Mouse (Mus musculus) kidney, embryonic 15.5 days (tissue): ENCODE data around the gene Fgfr2. TPM values are rescaled to one million over a fixed set of nuclear protein-coding genes. Genes with fewer than 3 reads are reported as not detected.

Experiments used
- ATAC-seq: fragments of 200-750 bp; cut with Nextera tagmentation; replicated peaks from 2 replicates; pipeline ENCODE4 v1.8.0; 2017; ENCODE audit warnings: moderate TSS enrichment; ENCODE audit not compliant: low FRiP score
- H3K27ac ChIP-seq: fragments of 300-500 bp; sonication (generic); 2 replicates; pipeline ENCODE4 v1.5.1; 2015; ENCODE audit warnings: mild to moderate bottlenecking, inconsistent platforms
- H3K27me3 ChIP-seq: fragments of 300-500 bp; sonication (generic); 2 replicates; pipeline ENCODE4 v1.6.1; 2015; ENCODE audit warnings: inconsistent platforms
- H3K36me3 ChIP-seq: fragments of 300-500 bp; sonication (generic); 2 replicates; pipeline ENCODE4 v1.6.1; 2015; ENCODE audit warnings: inconsistent platforms
- H3K4me1 ChIP-seq: fragments of 300-500 bp; sonication (generic); 2 replicates; pipeline ENCODE4 v1.6.1; 2015; ENCODE audit warnings: inconsistent platforms
- H3K4me2 ChIP-seq: fragments of 300-500 bp; sonication (generic); 2 replicates; pipeline ENCODE4 v1.6.1; 2015; ENCODE audit warnings: moderate library complexity, mild to moderate bottlenecking, inconsistent platforms
- H3K4me3 ChIP-seq: fragments of 300-500 bp; sonication (generic); replicated peaks from 2 replicates; pipeline ENCODE4 v1.5.1; 2015; ENCODE audit warnings: mild to moderate bottlenecking, inconsistent platforms
- H3K9ac ChIP-seq: fragments of 300-500 bp; sonication (generic); 2 replicates; pipeline ENCODE4 v1.6.1; 2015; ENCODE audit warnings: mild to moderate bottlenecking, inconsistent platforms
- H3K9me3 ChIP-seq: fragments of 300-500 bp; sonication (generic); replicated peaks from 2 replicates; pipeline ENCODE4 v1.6.1; 2016; ENCODE audit warnings: inconsistent platforms
- WGBS: fragments of 180-500 bp; shearing (Covaris S2); methylation state at CpG from one replicate; pipeline ENCODE4 v1.1.7; 2015; ENCODE audit warnings: mixed read lengths; 5-methylcytosine and 5-hydroxymethylcytosine counted together
- polyA plus RNA-seq: library from polyadenylated mRNA; unstranded; fragments of >200 nt; fragmentation: Nextera tagmentation; extraction: Ambion mirVana; gene quantifications from 2 replicates; pipeline ENCODE4 v1.2.1, GENCODE M21; 2015

Gene Fgfr2
- polyA plus RNA-seq, 1 experiment from 2014 or later: 104 TPM

GRCm38 (mm10) chr7:131306733-131307132, 1816.4 kb downstream of the Fgfr2 start:
- 79% methylated on average over 5 of the region's 5 CpGs for WGBS
- H3K4me3 ChIP-seq: no peak overlapping the region
- no peaks in the 10 kb centered on the region for H3K36me3 ChIP-seq
- no peak overlapping the region for H3K9ac ChIP-seq
- ATAC-seq: no peak
- no peaks in the 10 kb centered on the region for H3K9me3 ChIP-seq
- H3K27me3 ChIP-seq: no peaks in the 10 kb centered on the region
- no peaks in the 10 kb centered on the region for H3K4me1 ChIP-seq
- no peak overlapping the region for H3K27ac ChIP-seq
- no peak overlapping the region for H3K4me2 ChIP-seq

GRCm38 (mm10) chr7:131303340-131303739, 1819.8 kb downstream of the Fgfr2 start:
- Histone ChIP-seq H3K27ac (no peak overlapping the region), H3K4me3 (no peak overlapping the region), H3K4me1 (no peaks in the 10 kb centered on the region), H3K4me2 (no peak overlapping the region), H3K36me3 (no peaks in the 10 kb centered on the region), H3K27me3 (no peaks in the 10 kb centered on the region), H3K9ac (no peak overlapping the region), H3K9me3 (no peaks in the 10 kb centered on the region)
- 62% methylated on average over 8 of the region's 8 CpGs for WGBS
- ATAC-seq: no peak

GRCm38 (mm10) chr7:131297151-131297550, 1826.0 kb downstream of the Fgfr2 start:
- Histone ChIP-seq H3K9me3 (no peaks in the 10 kb centered on the region), H3K4me3 (no peak overlapping the region), H3K27ac (no peak overlapping the region), H3K36me3 (no peaks in the 10 kb centered on the region), H3K4me2 (no peak overlapping the region), H3K9ac (no peak overlapping the region), H3K4me1 (no peaks in the 10 kb centered on the region), H3K27me3 (no peaks in the 10 kb centered on the region)
- no peak for ATAC-seq
- 79% methylated on average over 8 of the region's 8 CpGs for WGBS

GRCm38 (mm10) chr7:131265851-131266250, 1857.3 kb downstream of the Fgfr2 start:
- Histone ChIP-seq H3K9me3 (no peaks in the 10 kb centered on the region), H3K4me3 (no peak overlapping the region), H3K4me2 (no peak overlapping the region), H3K27ac (no peak overlapping the region), H3K9ac (no peak overlapping the region), H3K27me3 (no peaks in the 10 kb centered on the region), H3K36me3 (no peaks in the 10 kb centered on the region), H3K4me1 (no peaks in the 10 kb centered on the region)
- 72% methylated on average over 4 of the region's 4 CpGs for WGBS
- no peak for ATAC-seq

GRCm38 (mm10) chr7:131264251-131264650, 1858.9 kb downstream of the Fgfr2 start:
- Histone ChIP-seq H3K4me3 (no peak overlapping the region), H3K36me3 (no peaks in the 10 kb centered on the region), H3K27ac (no peak overlapping the region), H3K4me1 (no peaks in the 10 kb centered on the region), H3K27me3 (no peaks in the 10 kb centered on the region), H3K4me2 (no peak overlapping the region), H3K9me3 (no peaks in the 10 kb centered on the region), H3K9ac (no peak overlapping the region)
- no peak for ATAC-seq
- WGBS: 86% methylated on average over 4 of the region's 4 CpGs

GRCm38 (mm10) chr7:131260946-131261345, 1862.2 kb downstream of the Fgfr2 start:
- no peak for ATAC-seq
- H3K4me2 ChIP-seq: no peak overlapping the region
- WGBS: 31% methylated on average over 6 of the region's 6 CpGs

GRCm38 (mm10) chr7:131257309-131257708, 1865.8 kb downstream of the Fgfr2 start:
- Histone ChIP-seq H3K27me3 (no peaks in the 10 kb centered on the region), H3K4me3 (no peak overlapping the region), H3K9ac (no peak overlapping the region), H3K36me3 (no peaks in the 10 kb centered on the region), H3K4me1 (no peaks in the 10 kb centered on the region), H3K27ac (no peak overlapping the region), H3K4me2 (no peak overlapping the region), H3K9me3 (no peaks in the 10 kb centered on the region)
- ATAC-seq: no peak
- 63% methylated on average over 1 of the region's 1 CpGs for WGBS

More at GRCm38 (mm10) chr7:131260946-131261345, 1862.2 kb downstream of the Fgfr2 start:
- H3K9me3 ChIP-seq: no peaks in the 10 kb centered on the region
- H3K9ac ChIP-seq: no peak overlapping the region
- no peaks in the 10 kb centered on the region for H3K4me1 ChIP-seq
- H3K27me3 ChIP-seq: no peaks in the 10 kb centered on the region
- no peak overlapping the region for H3K4me3 ChIP-seq
- H3K36me3 ChIP-seq: no peaks in the 10 kb centered on the region
- H3K27ac ChIP-seq: no peak overlapping the region

- 91% methylated on average over 5 of the region's 5 CpGs for WGBS
- ATAC-seq: no peak
These were observed 1866.3 kb downstream of the Fgfr2 start for GRCm38 (mm10) chr7:131256841-131257240.

GRCm38 (mm10) chr7:131244993-131245392, 1878.2 kb downstream of the Fgfr2 start:
- Histone ChIP-seq H3K9ac (no peak overlapping the region), H3K4me1 (no peaks in the 10 kb centered on the region), H3K27ac (no peak overlapping the region), H3K4me3 (no peak overlapping the region), H3K36me3 (no peaks in the 10 kb centered on the region), H3K9me3 (no peaks in the 10 kb centered on the region), H3K4me2 (no peak overlapping the region), H3K27me3 (no peaks in the 10 kb centered on the region)
- ATAC-seq: no peak
- WGBS: 20% methylated on average over 1 of the region's 1 CpGs

More at GRCm38 (mm10) chr7:131256841-131257240, 1866.3 kb downstream of the Fgfr2 start:
- Histone ChIP-seq H3K4me2 (no peak overlapping the region), H3K36me3 (no peaks in the 10 kb centered on the region), H3K9ac (no peak overlapping the region), H3K27me3 (no peaks in the 10 kb centered on the region), H3K9me3 (no peaks in the 10 kb centered on the region), H3K4me3 (no peak overlapping the region), H3K27ac (no peak overlapping the region), H3K4me1 (no peaks in the 10 kb centered on the region)

GRCm38 (mm10) chr7:131236091-131236490, 1887.1 kb downstream of the Fgfr2 start:
- H3K4me2 ChIP-seq: no peak overlapping the region
- H3K36me3 ChIP-seq: no peaks in the 10 kb centered on the region
- H3K9me3 ChIP-seq: no peaks in the 10 kb centered on the region
- no peak overlapping the region for H3K4me3 ChIP-seq
- H3K9ac ChIP-seq: no peak overlapping the region
- no peaks in the 10 kb centered on the region for H3K4me1 ChIP-seq
- H3K27me3 ChIP-seq: no peaks in the 10 kb centered on the region
- H3K27ac ChIP-seq: no peak overlapping the region
- ATAC-seq: no peak

GRCm38 (mm10) chr7:131223086-131223485, 1900.1 kb downstream of the Fgfr2 start:
- Histone ChIP-seq H3K27ac (no peak overlapping the region), H3K4me1 (no peaks in the 10 kb centered on the region), H3K4me2 (no peak overlapping the region), H3K9ac (no peak overlapping the region), H3K9me3 (no peaks in the 10 kb centered on the region), H3K4me3 (no peak overlapping the region), H3K36me3 (no peaks in the 10 kb centered on the region), H3K27me3 (no peaks in the 10 kb centered on the region)
- 78% methylated on average over 5 of the region's 5 CpGs for WGBS
- ATAC-seq: no peak

- no peak overlapping the region for H3K27ac ChIP-seq
- H3K27me3 ChIP-seq: no peaks in the 10 kb centered on the region
- H3K4me1 ChIP-seq: no peaks in the 10 kb centered on the region
- no peaks in the 10 kb centered on the region for H3K36me3 ChIP-seq
- H3K4me2 ChIP-seq: no peak overlapping the region
- no peak overlapping the region for H3K4me3 ChIP-seq
- no peak overlapping the region for H3K9ac ChIP-seq
- no peaks in the 10 kb centered on the region for H3K9me3 ChIP-seq
- WGBS: 90% methylated on average over 14 of the region's 14 CpGs
- no peak for ATAC-seq
These were observed 1935.2 kb downstream of the Fgfr2 start for GRCm38 (mm10) chr7:131187996-131188395.

GRCm38 (mm10) chr7:131187047-131187446, 1936.1 kb downstream of the Fgfr2 start:
- H3K9ac ChIP-seq: no peak overlapping the region
- no peaks in the 10 kb centered on the region for H3K4me1 ChIP-seq
- 50% methylated on average over 8 of the region's 8 CpGs for WGBS
- no peak overlapping the region for H3K27ac ChIP-seq
- no peaks in the 10 kb centered on the region for H3K36me3 ChIP-seq
- no peak overlapping the region for H3K4me2 ChIP-seq
- H3K4me3 ChIP-seq: no peak overlapping the region
- H3K9me3 ChIP-seq: no peaks in the 10 kb centered on the region
- H3K27me3 ChIP-seq: no peaks in the 10 kb centered on the region
- no peak for ATAC-seq
